Mouse (Mus musculus): ENCODE measurements around the gene Gab1. TPM values are rescaled to one million over a fixed set of nuclear protein-coding genes. Genes with fewer than 3 reads are reported as not detected.

Gene Gab1
- polyA plus RNA-seq, 1 experiment from 2014 or later: 7.2 TPM

GRCm38 (mm10) chr8:80911400-80911799 is 31.1 kb upstream of the Gab1 start:
- Histone ChIP-seq H3K9ac (ENCODE audit: low read depth, low read length) (no peak overlapping the region), H3K4me1 (ENCODE audit: control insufficient read depth, low read depth, low read length) (no peaks in the 10 kb centered on the region), H3K27me3 (ENCODE audit: control insufficient read depth, insufficient read depth, low read depth, low read length) (no peaks in the 10 kb centered on the region), H3K36me3 (ENCODE audit: control insufficient read depth, insufficient read depth) (no peaks in the 10 kb centered on the region), H3K4me2 (ENCODE audit: low read depth, low read length) (no peak overlapping the region), H3K27ac (ENCODE audit: low read length) (no peak overlapping the region), H3K9me3 (replicated peaks; ENCODE audit: control insufficient read depth, low read length) (no peaks in the 10 kb centered on the region), H3K4me3 (ENCODE audit: low read depth, low read length) (no peak overlapping the region)
- 61% methylated on average over 5 of the region's 5 CpGs for WGBS (ENCODE audit: insufficient replicate concordance)
- ATAC-seq (ENCODE audit: low read depth): no peak

GRCm38 (mm10) chr8:80908262-80908907 is 28.1 kb upstream of the Gab1 start:
- H3K4me1 ChIP-seq (ENCODE audit: control insufficient read depth, low read depth, low read length): no peaks in the 10 kb centered on the region
- no peak overlapping the region for H3K27ac ChIP-seq (ENCODE audit: low read length)

DNA sequence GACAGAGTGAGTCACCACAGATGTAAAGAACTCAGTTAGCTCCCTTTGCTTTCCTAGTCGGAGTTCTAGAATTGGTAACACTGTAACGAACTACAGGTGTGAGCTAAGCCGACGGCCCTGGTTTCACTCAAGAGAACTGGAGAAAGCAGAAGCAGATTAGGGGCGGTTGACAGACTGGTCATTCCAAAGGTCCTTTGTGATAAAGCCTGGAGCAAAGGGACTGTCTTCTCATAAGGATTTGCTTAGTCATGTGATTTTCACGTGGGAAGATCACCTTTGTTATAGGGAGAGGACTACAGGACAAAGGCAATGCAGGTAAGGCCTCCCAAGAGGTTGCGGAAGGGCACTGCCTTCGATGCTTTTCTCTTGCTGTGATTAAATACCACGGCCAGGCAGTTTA is 22.0 kb upstream of the Gab1 start:
- H3K36me3 ChIP-seq (ENCODE audit: control insufficient read depth, insufficient read depth): no peaks in the 10 kb centered on the region
- no peaks in the 10 kb centered on the region for H3K4me1 ChIP-seq (ENCODE audit: control insufficient read depth, low read depth, low read length)
- no peaks in the 10 kb centered on the region for H3K9me3 ChIP-seq (replicated peaks; ENCODE audit: control insufficient read depth, low read length)
- no peak overlapping the region for H3K9ac ChIP-seq (ENCODE audit: low read depth, low read length)
- H3K4me3 ChIP-seq (ENCODE audit: low read depth, low read length): no peak overlapping the region
- no peak for ATAC-seq (ENCODE audit: low read depth)
- 62% methylated on average over 9 of the region's 9 CpGs for whole genome bisulfite sequencing (ENCODE audit: insufficient replicate concordance)
- H3K27me3 ChIP-seq (ENCODE audit: control insufficient read depth, insufficient read depth, low read depth, low read length): no peaks in the 10 kb centered on the region
- H3K4me2 ChIP-seq (ENCODE audit: low read depth, low read length): no peak overlapping the region
- no peak overlapping the region for H3K27ac ChIP-seq (ENCODE audit: low read length)

More at GRCm38 (mm10) chr8:80908262-80908907, 28.1 kb upstream of the Gab1 start:
- Histone ChIP-seq H3K27me3 (ENCODE audit: control insufficient read depth, insufficient read depth, low read depth, low read length) (no peaks in the 10 kb centered on the region), H3K4me2 (ENCODE audit: low read depth, low read length) (no peak overlapping the region), H3K9ac (ENCODE audit: low read depth, low read length) (no peak overlapping the region), H3K4me3 (ENCODE audit: low read depth, low read length) (no peak overlapping the region), H3K9me3 (replicated peaks; ENCODE audit: control insufficient read depth, low read length) (no peaks in the 10 kb centered on the region), H3K36me3 (ENCODE audit: control insufficient read depth, insufficient read depth) (no peaks in the 10 kb centered on the region)
- ATAC-seq (ENCODE audit: low read depth): no peak
- 45% methylated on average over 6 of the region's 6 CpGs for WGBS (ENCODE audit: insufficient replicate concordance)

DNA sequence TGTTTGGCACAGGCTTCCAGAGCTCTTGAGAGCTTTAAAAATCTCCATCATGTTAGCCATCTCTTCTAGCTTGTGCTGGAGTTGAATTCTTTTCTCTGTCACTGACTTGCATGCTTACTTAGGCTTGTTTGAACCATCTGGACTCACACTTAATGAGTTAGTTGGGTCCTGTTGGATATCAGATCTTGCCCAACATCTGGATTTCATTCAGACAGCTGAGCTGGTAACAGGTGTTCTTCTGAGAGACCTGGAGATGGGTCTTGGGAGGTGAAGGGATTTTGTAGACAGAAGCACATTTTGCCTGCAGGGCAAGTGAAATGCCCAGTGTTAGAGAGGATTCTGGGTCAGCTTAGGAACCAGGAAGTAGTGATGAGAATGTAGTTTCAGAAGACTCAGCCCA is 19.0 kb upstream of the Gab1 start:
- Histone ChIP-seq H3K9ac (ENCODE audit: low read depth, low read length) (no peak overlapping the region), H3K36me3 (ENCODE audit: control insufficient read depth, insufficient read depth) (no peaks in the 10 kb centered on the region), H3K4me2 (ENCODE audit: low read depth, low read length) (no peak overlapping the region), H3K27ac (ENCODE audit: low read length) (no peak overlapping the region), H3K4me1 (ENCODE audit: control insufficient read depth, low read depth, low read length) (no peaks in the 10 kb centered on the region), H3K9me3 (replicated peaks; ENCODE audit: control insufficient read depth, low read length) (no peaks in the 10 kb centered on the region), H3K27me3 (ENCODE audit: control insufficient read depth, insufficient read depth, low read depth, low read length) (no peaks in the 10 kb centered on the region), H3K4me3 (ENCODE audit: low read depth, low read length) (no peak overlapping the region)
- no peak for ATAC-seq (ENCODE audit: low read depth)

GRCm38 (mm10) chr8:80896026-80896425 is 15.7 kb upstream of the Gab1 start:
- ATAC-seq (ENCODE audit: low read depth): no peak
- no peaks in the 10 kb centered on the region for H3K4me1 ChIP-seq (ENCODE audit: control insufficient read depth, low read depth, low read length)
- H3K27ac ChIP-seq (ENCODE audit: low read length): no peak overlapping the region
- H3K9me3 ChIP-seq (replicated peaks; ENCODE audit: control insufficient read depth, low read length): no peaks in the 10 kb centered on the region
- H3K36me3 ChIP-seq (ENCODE audit: control insufficient read depth, insufficient read depth): no peaks in the 10 kb centered on the region
- WGBS (ENCODE audit: insufficient replicate concordance): 63% methylated on average over 5 of the region's 5 CpGs
- no peak overlapping the region for H3K4me2 ChIP-seq (ENCODE audit: low read depth, low read length)
- no peak overlapping the region for H3K9ac ChIP-seq (ENCODE audit: low read depth, low read length)
- no peaks in the 10 kb centered on the region for H3K27me3 ChIP-seq (ENCODE audit: control insufficient read depth, insufficient read depth, low read depth, low read length)
- H3K4me3 ChIP-seq (ENCODE audit: low read depth, low read length): no peak overlapping the region

GRCm38 (mm10) chr8:80895397-80895796 is 15.1 kb upstream of the Gab1 start:
- Histone ChIP-seq H3K9me3 (replicated peaks; ENCODE audit: control insufficient read depth, low read length) (no peaks in the 10 kb centered on the region), H3K4me2 (ENCODE audit: low read depth, low read length) (no peak overlapping the region), H3K27me3 (ENCODE audit: control insufficient read depth, insufficient read depth, low read depth, low read length) (no peaks in the 10 kb centered on the region), H3K4me3 (ENCODE audit: low read depth, low read length) (no peak overlapping the region), H3K4me1 (ENCODE audit: control insufficient read depth, low read depth, low read length) (no peaks in the 10 kb centered on the region), H3K27ac (ENCODE audit: low read length) (no peak overlapping the region), H3K9ac (ENCODE audit: low read depth, low read length) (no peak overlapping the region), H3K36me3 (ENCODE audit: control insufficient read depth, insufficient read depth) (no peaks in the 10 kb centered on the region)
- no peak for ATAC-seq (ENCODE audit: low read depth)
- WGBS (ENCODE audit: insufficient replicate concordance): 39% methylated on average over 6 of the region's 6 CpGs

DNA sequence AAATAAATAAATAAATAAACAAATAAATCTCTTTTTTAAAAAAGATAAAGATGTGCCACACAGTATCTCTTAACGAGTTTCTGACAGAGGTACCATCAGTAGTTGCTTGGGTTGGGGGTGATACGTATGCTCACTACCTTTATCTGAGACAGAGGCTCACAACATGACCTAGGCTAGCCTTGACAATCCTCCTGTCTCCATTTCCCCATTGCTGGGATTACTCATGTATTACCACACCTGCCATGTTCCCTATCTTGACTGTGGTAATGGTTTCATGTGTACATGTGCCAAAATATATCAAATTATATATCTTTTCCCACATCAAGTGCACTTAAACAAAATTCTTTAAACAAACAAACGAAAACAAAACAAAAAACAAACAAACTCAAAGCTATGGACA is 14.2 kb upstream of the Gab1 start:
- no peak overlapping the region for H3K4me3 ChIP-seq (ENCODE audit: low read depth, low read length)
- H3K4me1 ChIP-seq (ENCODE audit: control insufficient read depth, low read depth, low read length): no peaks in the 10 kb centered on the region
- no peaks in the 10 kb centered on the region for H3K27me3 ChIP-seq (ENCODE audit: control insufficient read depth, insufficient read depth, low read depth, low read length)
- WGBS (ENCODE audit: insufficient replicate concordance): 50% methylated on average over 3 of the region's 3 CpGs
- H3K27ac ChIP-seq (ENCODE audit: low read length): no peak overlapping the region
- H3K36me3 ChIP-seq (ENCODE audit: control insufficient read depth, insufficient read depth): no peaks in the 10 kb centered on the region
- no peaks in the 10 kb centered on the region for H3K9me3 ChIP-seq (replicated peaks; ENCODE audit: control insufficient read depth, low read length)
- no peak for ATAC-seq (ENCODE audit: low read depth)
- no peak overlapping the region for H3K9ac ChIP-seq (ENCODE audit: low read depth, low read length)
- H3K4me2 ChIP-seq (ENCODE audit: low read depth, low read length): no peak overlapping the region

- H3K9ac ChIP-seq (ENCODE audit: low read depth, low read length): peak overlapping the region; percentile 67
- no peaks in the 10 kb centered on the region for H3K9me3 ChIP-seq (replicated peaks; ENCODE audit: control insufficient read depth, low read length)
- H3K4me1 ChIP-seq (ENCODE audit: control insufficient read depth, low read depth, low read length): no peaks in the 10 kb centered on the region; the same call in 1 of the 2 replicates
- H3K27me3 ChIP-seq (ENCODE audit: control insufficient read depth, insufficient read depth, low read depth, low read length): peaks cover 32% of the 10 kb centered on the region
- peak overlapping the region; percentile 82 for H3K4me2 ChIP-seq (ENCODE audit: low read depth, low read length)
- peak overlapping the region; percentile 69 for H3K4me3 ChIP-seq (ENCODE audit: low read depth, low read length)
- under 1% methylated on average over 90 of the region's 90 CpGs for WGBS (ENCODE audit: insufficient replicate concordance)
- H3K36me3 ChIP-seq (ENCODE audit: control insufficient read depth, insufficient read depth): no peaks in the 10 kb centered on the region
- peak overlapping the region; percentile 87 for H3K27ac ChIP-seq (ENCODE audit: low read length)
- ATAC-seq (ENCODE audit: low read depth): peak; percentile 55
Measured at GRCm38 (mm10) chr8:80879426-80880195, 708 bp downstream of the Gab1 start.

DNA sequence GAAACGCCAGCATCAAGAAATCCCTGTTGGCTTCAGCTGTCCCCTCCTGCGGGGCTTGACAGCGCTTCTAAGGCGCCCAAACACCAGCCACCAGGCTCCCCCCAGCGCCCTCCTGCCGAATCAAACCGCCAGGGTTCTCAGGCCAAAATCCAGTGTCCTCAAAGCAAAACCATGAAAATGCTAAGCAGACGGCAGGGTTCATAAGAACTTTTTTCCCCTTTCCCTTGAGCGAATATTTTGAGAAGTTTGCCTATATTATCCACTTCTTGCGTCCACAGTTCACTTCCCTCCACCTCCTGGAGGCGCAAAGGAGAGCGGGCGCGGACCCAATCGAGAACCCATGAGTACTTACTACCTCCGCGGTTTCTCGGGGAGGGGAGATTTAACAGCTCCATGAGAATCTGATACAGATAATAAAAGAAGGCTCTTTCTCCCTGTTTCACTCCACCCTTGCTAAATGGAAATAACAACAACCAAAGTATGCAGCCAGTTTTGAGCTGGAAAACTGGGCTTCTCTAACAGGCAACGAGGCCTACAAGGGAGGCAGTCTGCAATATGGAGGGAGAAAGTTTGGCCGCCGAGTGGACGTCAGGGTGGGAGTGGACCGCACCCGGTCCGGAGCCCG is 1.4 kb downstream of the Gab1 start:
- H3K27me3 ChIP-seq (ENCODE audit: control insufficient read depth, insufficient read depth, low read depth, low read length): peaks cover 32% of the 10 kb centered on the region

More for the DNA sequence above, 1.4 kb downstream of the Gab1 start:
- H3K9me3 ChIP-seq (replicated peaks; ENCODE audit: control insufficient read depth, low read length): no peaks in the 10 kb centered on the region
- H3K4me3 ChIP-seq (ENCODE audit: low read depth, low read length): peak overlapping the region; percentile 69
- under 1% methylated on average over 26 of the region's 26 CpGs for WGBS (ENCODE audit: insufficient replicate concordance)
- H3K36me3 ChIP-seq (ENCODE audit: control insufficient read depth, insufficient read depth): no peaks in the 10 kb centered on the region
- H3K4me1 ChIP-seq (ENCODE audit: control insufficient read depth, low read depth, low read length): no peaks in the 10 kb centered on the region; the same call in 1 of the 2 replicates
- H3K27ac ChIP-seq (ENCODE audit: low read length): peak overlapping the region; percentile 87
- peak overlapping the region; percentile 67 for H3K9ac ChIP-seq (ENCODE audit: low read depth, low read length)
- ATAC-seq (ENCODE audit: low read depth): no peak
- peak overlapping the region; percentile 82 for H3K4me2 ChIP-seq (ENCODE audit: low read depth, low read length)
